8 mouse cellular contexts compared by ENCODE assay signal in the genomic region with DNA sequence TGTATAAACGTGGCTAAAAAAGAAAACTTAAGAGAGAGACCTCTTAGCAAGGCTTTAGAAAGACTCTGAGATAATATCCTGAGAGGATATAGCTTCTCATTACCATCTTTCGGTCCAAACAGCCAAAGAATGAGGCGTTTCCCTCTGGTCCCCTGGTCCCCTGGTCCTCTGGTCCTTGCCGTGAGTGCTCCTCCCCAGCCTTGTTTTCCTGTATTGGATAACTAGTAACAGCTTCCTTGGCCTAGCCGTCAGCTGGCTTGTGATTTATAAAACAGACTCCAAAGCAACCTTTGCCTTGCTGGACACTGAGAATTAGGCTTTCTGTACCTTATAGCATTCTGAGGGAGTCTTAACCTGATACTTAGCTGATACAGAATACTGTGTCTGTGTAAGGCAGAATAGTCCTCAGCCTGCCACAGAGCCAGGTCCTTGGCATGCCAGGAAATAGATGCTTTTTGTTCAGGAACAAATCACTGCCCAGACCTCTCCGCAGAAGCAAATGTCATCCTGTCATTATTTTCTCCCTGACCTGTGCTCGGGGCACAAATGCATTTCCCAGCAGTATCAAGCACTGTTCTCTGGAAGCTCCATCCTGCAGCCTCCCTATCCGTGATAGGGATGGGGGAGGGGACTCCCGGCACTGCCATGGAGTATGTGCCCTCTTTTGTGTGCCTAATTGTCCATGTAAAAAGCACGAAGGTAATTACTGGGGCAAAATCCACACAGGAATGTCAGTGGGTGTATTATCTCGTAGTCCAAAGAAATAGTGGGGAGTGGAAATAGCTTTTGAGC.
DNase-seq lines count a peak whose midpoint lies in the region; ATAC-seq lines count a peak whose summit lies in the region.

No protein-coding gene starts in this region.

- H3K4me2 ChIP-seq in limb, embryonic 11.5 days (ENCODE audit: low read depth, severe bottlenecking), result no peak overlapping the region

- no peak overlapping the region for H3K4me3 ChIP-seq in hindbrain, embryonic 10.5 days
- H3K4me3 ChIP-seq in limb, embryonic 11.5 days (ENCODE audit: low read depth, low read length), result no peak overlapping the region

- intact Hi-C loops in left cerebral cortex, postnatal 10 days (cut with DNase I), result loop anchor here (5.0 kb wide), 1 partner anchor 502 kb away; a partner anchor contains a TSS

- no peak overlapping the region for H3K9ac ChIP-seq in limb, embryonic 11.5 days (ENCODE audit: low read length)

- no peaks in the 10 kb centered on the region for H3K9me3 ChIP-seq in hindbrain, embryonic 10.5 days
- no peaks in the 10 kb centered on the region for H3K9me3 ChIP-seq in limb, embryonic 11.5 days (ENCODE audit: control insufficient read depth, low read length)

- DNase-seq in Muller cell, postnatal 12 days (ENCODE audit: inconsistent ontology term), result peak; percentile 79
- DNase-seq in embryo, embryonic 9.5 days (ENCODE audit: extremely low spot score), result peak; percentile 25
- peak; percentile 9 for DNase-seq in hindbrain, embryonic 10.5 days (ENCODE audit: low spot score)
- DNase-seq in limb, embryonic 11.5 days (ENCODE audit: low spot score), result peak; percentile 31
- DNase-seq in left cerebral cortex, postnatal 10 days (ENCODE audit: extremely low spot score in 1 of 2, low spot score in 2 of 2), result no peak
- DNase-seq in frontal cortex, postnatal 25 days (ENCODE audit: low spot score in 2 of 2), result no peak
- DNase-seq in lung, postnatal 36 days, result no peak

- no peak for ATAC-seq in limb, embryonic 11.5 days (ENCODE audit: insufficient number of reproducible peaks, low FRiP score, low TSS enrichment, low read depth)
- no peak for ATAC-seq in CD4-positive, CD25-positive, alpha-beta regulatory T cell, adult 4 months

- H3K27ac ChIP-seq in hindbrain, embryonic 10.5 days, result no peak overlapping the region
- no peak overlapping the region for H3K27ac ChIP-seq in limb, embryonic 11.5 days (replicated peaks; ENCODE audit: low read depth, low read length)

- H3K36me3 ChIP-seq in hindbrain, embryonic 10.5 days, result no peaks in the 10 kb centered on the region
- no peaks in the 10 kb centered on the region for H3K36me3 ChIP-seq in limb, embryonic 11.5 days (ENCODE audit: control insufficient read depth, insufficient read depth, low read length)

- no peaks in the 10 kb centered on the region for H3K27me3 ChIP-seq in hindbrain, embryonic 10.5 days (ENCODE audit: insufficient read depth, poor library complexity, severe bottlenecking)
- no peaks in the 10 kb centered on the region for H3K27me3 ChIP-seq in limb, embryonic 11.5 days (ENCODE audit: control insufficient read depth, insufficient read depth, low read length)

- WGBS in hindbrain, embryonic 10.5 days, result 31% methylated on average over 11 of the region's 11 CpGs
- WGBS in limb, embryonic 11.5 days, result 34% methylated on average over 11 of the region's 11 CpGs

- H3K4me1 ChIP-seq in hindbrain, embryonic 10.5 days (replicated peaks), result peaks cover 12% of the 10 kb centered on the region
- H3K4me1 ChIP-seq in limb, embryonic 11.5 days (ENCODE audit: control insufficient read depth, insufficient read depth, low read length), result peaks cover 5% of the 10 kb centered on the region; the same call in 1 of the 2 replicates

Comparison
In these comparisons a context has a peak if more than half of its experiments do, and no peak if none do; other contexts are left out.
1. DNase-seq: peak in Muller cell, postnatal 12 days (single experiment), embryo, embryonic 9.5 days (single experiment), hindbrain, embryonic 10.5 days (single experiment) and limb, embryonic 11.5 days (single experiment); none in left cerebral cortex, postnatal 10 days (0 of 2), frontal cortex, postnatal 25 days (0 of 2) and lung, postnatal 36 days (single experiment).